Mouse (Mus musculus) heart, postnatal 0 days (tissue): ENCODE measurements around the gene Birc7. TPM values are rescaled to one million over a fixed set of nuclear protein-coding genes. Genes with fewer than 3 reads are reported as not detected.
A peak's percentile ranks its signal among the peaks of the same experiment; 100 is the strongest.

ENCODE experiments used
- ATAC-seq: fragments of 200-750 bp; cut with Nextera tagmentation; 2 replicates; pipeline ENCODE4 v1.8.0; 2017; ENCODE audit warnings: low read depth, moderate number of reproducible peaks, moderate library complexity; ENCODE audit not compliant: insufficient read depth
- DNase-seq: peaks from one replicate; pipeline ENCODE4 v3.0.0-alpha.2; 2016; ENCODE audit warnings: low spot score
- H3K27ac ChIP-seq: fragments of 300-500 bp; sonication (generic); 2 replicates; pipeline ENCODE4 v1.5.1; 2014; ENCODE audit warnings: low read depth, mild to moderate bottlenecking
- H3K27me3 ChIP-seq: fragments of 300-500 bp; sonication (generic); 2 replicates; pipeline ENCODE4 v1.6.1; 2014; ENCODE audit warnings: low read length, mixed read lengths; ENCODE audit not compliant: control insufficient read depth, insufficient read depth
- H3K36me3 ChIP-seq: fragments of 300-500 bp; sonication (generic); replicated peaks from 2 replicates; pipeline ENCODE4 v1.6.1; 2014; ENCODE audit warnings: low read length, mixed read lengths; ENCODE audit not compliant: control insufficient read depth, insufficient read depth
- H3K4me1 ChIP-seq: fragments of 300-500 bp; sonication (generic); 2 replicates; pipeline ENCODE4 v1.6.1; 2014; ENCODE audit warnings: antibody characterized with exemption; ENCODE audit not compliant: control insufficient read depth, insufficient read depth
- H3K4me2 ChIP-seq: fragments of 300-500 bp; sonication (generic); 2 replicates; pipeline ENCODE4 v1.6.1; 2014; ENCODE audit warnings: low read depth, mild to moderate bottlenecking, low read length, moderate library complexity
- H3K4me3 ChIP-seq: fragments of 300-500 bp; sonication (generic); 2 replicates; pipeline ENCODE4 v1.5.1; 2014; ENCODE audit warnings: low read depth, low read length
- H3K9ac ChIP-seq: fragments of 300-500 bp; sonication (generic); replicated peaks from 2 replicates; pipeline ENCODE4 v1.6.1; 2014; ENCODE audit warnings: low read depth, low read length, mixed read lengths
- H3K9me3 ChIP-seq: fragments of 300-500 bp; sonication (generic); replicated peaks from 2 replicates; pipeline ENCODE4 v1.6.1; 2016; ENCODE audit warnings: low read length; ENCODE audit not compliant: control insufficient read depth
- CTCF ChIP-seq: IDR thresholded peaks from 2 replicates; pipeline ENCODE4 v1.5.1; 2016; ENCODE audit warnings: antibody characterized with exemption, control low read depth, low read depth
- EP300 ChIP-seq: IDR thresholded peaks from 2 replicates; pipeline ENCODE4 v1.6.1; 2016; ENCODE audit warnings: antibody characterized with exemption, low read depth
- WGBS: fragments of 180-500 bp; shearing (Covaris S2); extraction: QIAGEN DNeasy Blood & Tissue Kit; methylation state at CpG from one replicate; pipeline ENCODE4 v1.1.7; 2014; 5-methylcytosine and 5-hydroxymethylcytosine counted together
- polyA plus RNA-seq: library from polyadenylated mRNA; unstranded; fragments of >200 nt; fragmentation: Nextera tagmentation; extraction: Ambion mirVana; gene quantifications from 2 replicates; pipeline ENCODE4 v1.2.1, GENCODE M21; 2015
- total RNA-seq: library from RNA; depleted of rRNA; stranded (reverse); fragments of >200 nt; gene quantifications from 2 replicates; pipeline ENCODE4 v1.2.3, GENCODE M21; 2014; ENCODE audit warnings: low replicate concordance

Birc7 gene
- total and polyA plus RNA-seq, 2 experiments from 2014 or later, result 0.10 to 0.84 TPM

DNA sequence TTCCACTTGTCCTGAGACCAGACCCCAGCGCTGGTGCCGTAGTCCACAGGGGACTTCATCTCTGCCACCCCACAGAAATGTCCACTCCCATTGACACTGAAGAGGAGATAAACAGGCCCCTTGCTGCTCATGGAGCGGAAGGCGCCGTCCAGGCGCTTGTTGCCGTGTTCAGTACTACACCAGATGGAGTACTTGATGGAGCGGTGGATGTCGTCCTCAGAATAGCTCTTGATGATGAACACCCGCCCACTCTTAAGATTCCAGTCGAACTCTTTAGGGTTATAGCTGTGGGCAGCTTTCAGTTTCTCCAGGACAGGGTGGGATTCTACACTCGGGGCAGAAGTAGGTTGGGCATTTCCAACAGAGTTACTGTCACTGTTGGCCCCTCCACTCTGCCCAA is 17.9 kb upstream of the Birc7 start:
- WGBS, result 78% methylated on average over 12 of the region's 12 CpGs
- Histone ChIP-seq H3K9me3 (no peaks in the 10 kb centered on the region), H3K4me3 (no peak overlapping the region), H3K4me2 (no peak overlapping the region), H3K27me3 (no peaks in the 10 kb centered on the region), H3K27ac (no peak overlapping the region), H3K36me3 (peaks cover 80% of the 10 kb centered on the region), H3K9ac (no peak overlapping the region), H3K4me1 (peaks cover 3% of the 10 kb centered on the region; the same call in 1 of the 2 replicates)
- ATAC-seq (no peak), DNase-seq (no peak)
- no peak for TF ChIP-seq CTCF
- TF ChIP-seq EP300, result no peak

GRCm38 (mm10) chr2:180915886-180916433 is 12.9 kb upstream of the Birc7 start:
- H3K9ac ChIP-seq, result no peak overlapping the region
- H3K4me3 ChIP-seq, result no peak overlapping the region
- H3K36me3 ChIP-seq, result peaks cover 72% of the 10 kb centered on the region

DNA sequence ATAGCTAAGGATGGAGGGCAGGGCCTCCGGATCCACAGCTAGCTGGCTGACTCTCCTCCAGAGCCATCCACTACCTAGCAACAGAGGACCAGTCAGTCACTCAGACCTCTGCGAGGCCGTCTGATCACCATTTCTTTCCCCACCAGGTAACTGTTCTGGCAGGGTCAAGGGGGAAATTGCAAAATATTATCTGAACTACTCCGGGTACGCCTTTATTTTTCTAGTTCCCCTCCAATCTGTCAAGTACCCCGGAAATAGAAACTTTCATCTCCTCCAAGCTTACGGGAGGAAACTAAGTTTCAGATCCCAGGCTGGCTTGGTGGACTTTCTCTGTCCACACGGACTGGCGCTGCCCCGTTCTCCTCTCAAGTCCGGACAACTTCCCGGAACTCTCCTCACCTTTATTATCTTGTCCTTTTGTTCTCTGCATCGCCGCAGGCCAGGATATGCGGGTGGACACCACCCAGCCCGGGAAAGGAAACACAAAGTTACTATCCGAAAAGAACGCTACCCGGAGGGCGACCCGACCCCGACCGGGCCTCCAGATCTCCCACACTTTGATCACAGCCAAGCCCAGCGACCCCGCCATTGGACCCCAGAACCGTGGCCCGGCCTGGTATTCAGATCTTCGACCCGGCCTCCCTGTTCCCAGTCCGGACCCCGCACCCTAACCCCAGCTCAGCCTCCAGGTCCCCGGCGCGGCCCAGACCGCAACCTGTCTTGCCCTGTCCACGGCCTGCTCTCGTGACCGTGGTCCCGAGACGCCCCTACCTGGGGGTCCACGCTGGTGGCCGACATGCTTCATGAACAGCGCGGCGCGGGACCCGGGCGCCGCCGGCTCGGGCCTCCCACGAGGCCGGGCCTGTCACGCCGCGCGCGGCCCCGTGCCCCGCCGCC is 8.7 kb upstream of the Birc7 start:
- Histone ChIP-seq H3K27ac (peak overlapping the region; percentile 78), H3K27me3 (no peaks in the 10 kb centered on the region), H3K4me2 (peak overlapping the region; percentile 86), H3K4me3 (peak overlapping the region; percentile 94), H3K9ac (peak overlapping the region; percentile 98), H3K9me3 (no peaks in the 10 kb centered on the region), H3K4me1 (peaks cover 22% of the 10 kb centered on the region), H3K36me3 (peaks cover 34% of the 10 kb centered on the region)
- TF ChIP-seq CTCF (no peak), EP300 (no peak)
- DNase-seq (no peak), ATAC-seq (peak; percentile 31; the same call in 1 of the 2 replicates)
- WGBS, result under 1% methylated on average over 61 of the region's 61 CpGs

More at GRCm38 (mm10) chr2:180915886-180916433, 12.9 kb upstream of the Birc7 start:
- Histone ChIP-seq H3K9me3 (no peaks in the 10 kb centered on the region), H3K4me2 (no peak overlapping the region), H3K4me1 (peaks cover 16% of the 10 kb centered on the region), H3K27me3 (no peaks in the 10 kb centered on the region), H3K27ac (no peak overlapping the region)
- no peak for DNase-seq
- ATAC-seq, result no peak
- 29% methylated on average over 3 of the region's 3 CpGs for WGBS
- no peak for TF ChIP-seq CTCF

DNA sequence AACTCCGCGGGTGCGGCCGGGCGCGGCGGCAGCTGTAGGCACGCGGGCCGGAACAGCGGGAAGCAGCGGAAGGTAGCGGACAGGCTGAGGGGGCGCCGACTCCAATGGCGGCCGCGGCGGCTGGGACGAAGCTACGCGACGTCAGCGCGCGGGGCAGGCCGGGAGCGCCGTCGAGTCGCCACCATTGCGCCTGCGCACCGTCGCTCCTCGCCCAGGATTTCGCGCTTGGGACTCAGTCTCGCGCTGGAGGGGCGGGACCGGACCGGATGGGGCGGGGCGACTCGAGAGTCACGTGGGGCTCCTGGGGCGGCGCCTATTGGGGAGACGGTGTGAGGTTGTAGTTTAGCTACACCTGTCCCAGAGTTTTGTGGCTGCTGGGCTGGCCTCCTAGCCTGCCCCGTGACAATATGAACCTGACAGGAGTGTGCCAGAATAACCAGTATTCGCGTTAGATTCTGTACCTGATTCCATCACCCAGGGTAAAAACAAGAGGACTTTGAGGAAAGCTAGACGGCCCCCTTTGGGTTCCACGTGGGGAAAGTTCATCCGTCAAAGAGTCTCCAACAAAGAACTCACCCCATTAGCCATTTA is 7.9 kb upstream of the Birc7 start, which contains the start of gene Ythdf1:
Ythdf1 (minus strand) TSS at position 140 of the 591 bp plus-strand sequence.
- peaks cover 26% of the 10 kb centered on the region for H3K36me3 ChIP-seq
- no peaks in the 10 kb centered on the region for H3K9me3 ChIP-seq
- H3K27ac ChIP-seq, result peak within 1 kb of the TSS; percentile 78
- peak; percentile 94 for DNase-seq
- H3K9ac ChIP-seq, result peak within 1 kb of the TSS; percentile 98
- peak within 1 kb of the TSS; percentile 94 for H3K4me3 ChIP-seq
- TF ChIP-seq EP300 (no peak), CTCF (no peak)
- H3K27me3 ChIP-seq, result no peaks in the 10 kb centered on the region
- WGBS, result 1% methylated on average over 45 of the region's 56 CpGs
- peaks cover 19% of the 10 kb centered on the region for H3K4me1 ChIP-seq
- H3K4me2 ChIP-seq, result peak within 1 kb of the TSS; percentile 86
- peak; percentile 98 for ATAC-seq

GRCm38 (mm10) chr2:180922739-180923138 is 6.1 kb upstream of the Birc7 start:
- ATAC-seq (no peak), DNase-seq (no peak)
- no peak overlapping the region for H3K9ac ChIP-seq
- H3K9me3 ChIP-seq, result no peaks in the 10 kb centered on the region
- H3K27ac ChIP-seq, result no peak overlapping the region
- no peak overlapping the region for H3K4me3 ChIP-seq
- H3K36me3 ChIP-seq, result peaks cover 9% of the 10 kb centered on the region
- TF ChIP-seq CTCF (no peak), EP300 (no peak)
- 77% methylated on average over 6 of the region's 6 CpGs for WGBS
- no peak overlapping the region for H3K4me2 ChIP-seq
- peaks cover 14% of the 10 kb centered on the region for H3K4me1 ChIP-seq
- no peaks in the 10 kb centered on the region for H3K27me3 ChIP-seq
